Mouse (Mus musculus) regulatory T cell (primary cell): ENCODE data around the gene Gm9833.

Experiments used
- in situ Hi-C: fragments of 300-600 bp; cut with MboI, MseI; formaldehyde crosslinking; loops from one replicate; pipeline ENCODE4 v1.15.1; 2025; ENCODE audit warnings: high pct_unique_total_duplicates

Gm9833 gene

GRCm38 (mm10) chr3:10121956-10122739, 34.2 kb downstream of the Gm9833 start:
- in situ Hi-C loops: no loop called here

- in situ Hi-C loops: no loop called here
Observed at GRCm38 (mm10) chr3:10123615-10124014, 35.7 kb downstream of the Gm9833 start.

GRCm38 (mm10) chr3:10124071-10124470, 36.2 kb downstream of the Gm9833 start:
- in situ Hi-C loops: no loop called here

DNA sequence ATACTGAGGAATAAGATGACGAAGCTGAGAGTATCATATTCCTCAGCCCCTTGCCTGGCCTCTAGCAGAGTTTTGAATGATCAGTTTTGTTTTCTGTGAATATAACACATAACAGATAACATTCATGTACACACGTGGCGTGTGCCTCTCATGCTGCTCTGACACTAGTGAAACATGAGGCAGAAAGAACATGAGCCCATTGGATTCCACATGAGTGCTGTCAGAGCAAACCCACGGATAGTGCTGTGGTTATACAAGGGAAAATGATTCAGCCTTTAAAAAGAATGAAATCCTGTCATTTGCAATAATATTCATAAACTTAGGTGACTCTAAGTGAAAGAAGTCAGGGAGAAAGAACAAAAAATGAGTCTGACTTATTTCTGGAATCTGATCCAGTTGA, 37.4 kb downstream of the Gm9833 start:
- in situ Hi-C loops: no loop called here

GRCm38 (mm10) chr3:10126036-10126435, 38.1 kb downstream of the Gm9833 start:
- in situ Hi-C loops: no loop called here

DNA sequence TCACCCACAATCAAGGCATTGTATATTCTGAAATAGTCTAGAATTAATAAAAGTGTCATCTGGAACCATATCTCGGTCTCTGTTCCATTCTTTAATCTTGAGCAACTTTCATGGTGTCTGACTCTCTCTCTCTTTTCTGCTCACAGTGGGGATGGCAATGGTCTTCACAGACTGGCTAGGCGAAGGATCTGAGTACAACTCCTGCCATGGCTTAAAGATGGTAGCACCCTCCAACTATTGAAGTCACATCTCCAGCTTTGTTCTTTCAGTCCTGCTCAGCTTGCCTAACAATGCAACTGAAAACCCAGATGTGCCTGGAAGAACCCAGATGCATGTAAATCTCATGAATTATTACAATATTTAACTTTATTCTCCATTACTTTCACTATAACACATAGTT, 38.6 kb downstream of the Gm9833 start:
- in situ Hi-C loops: no loop called here

DNA sequence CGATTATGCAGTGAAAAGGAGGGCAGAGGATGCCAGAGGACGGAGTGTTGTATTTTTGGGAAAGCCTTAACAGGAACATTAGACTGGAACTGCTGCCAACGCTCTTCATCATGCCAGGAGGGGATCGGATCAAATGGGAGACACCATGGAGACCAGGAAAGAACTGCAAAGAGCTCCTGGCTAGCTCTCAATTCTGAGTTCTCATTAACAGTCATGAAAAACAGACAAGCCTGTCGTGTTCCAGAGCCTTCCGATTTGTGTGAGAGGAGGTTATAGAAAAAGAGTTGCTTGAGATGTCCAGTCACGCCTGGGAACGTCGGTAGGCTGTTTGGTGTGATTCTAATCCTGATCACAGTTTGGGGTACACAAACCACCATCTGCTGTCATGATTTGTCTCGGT, 39.0 kb downstream of the Gm9833 start:
- in situ Hi-C loops: no loop called here

- in situ Hi-C loops: no loop called here
Observed at GRCm38 (mm10) chr3:10127505-10127904, 39.6 kb downstream of the Gm9833 start.
